Mouse (Mus musculus) G1E (cell line): ENCODE results near the gene Cry2. TPM values are rescaled to one million over a fixed set of nuclear protein-coding genes. Genes with fewer than 3 reads are reported as not detected.

Source experiments
- ATAC-seq: 2 replicates; pipeline ENCODE4 v1.8.0; 2016; ENCODE audit warnings: mild to moderate bottlenecking; ENCODE audit not compliant: insufficient number of reproducible peaks, poor library complexity, low FRiP score, severe bottlenecking; ENCODE audit errors: extremely low read depth
- DNase-seq: peaks from one replicate; pipeline ENCODE4 v3.0.0; 2012; ENCODE audit warnings: low spot score
- H3K27me3 ChIP-seq: 2 replicates; pipeline ENCODE4 v1.6.1; 2012; ENCODE audit warnings: mild to moderate bottlenecking, low read length, inconsistent platforms; ENCODE audit not compliant: insufficient read depth
- H3K36me3 ChIP-seq: replicated peaks from 2 replicates; pipeline ENCODE3; 2012; ENCODE audit warnings: mild to moderate bottlenecking, inconsistent platforms
- H3K4me1 ChIP-seq: 2 replicates; pipeline ENCODE4 v1.6.1; 2012; ENCODE audit warnings: low read depth, low read length, inconsistent platforms, mixed read lengths; ENCODE audit not compliant: insufficient read depth
- H3K4me3 ChIP-seq: 2 replicates; pipeline ENCODE4 v1.5.1; 2012; ENCODE audit warnings: low read depth, mild to moderate bottlenecking, inconsistent platforms, low read length, moderate library complexity, mixed read lengths
- H3K9me3 ChIP-seq: replicated peaks from 2 replicates; pipeline ENCODE4 v1.6.1; 2012; ENCODE audit warnings: inconsistent platforms
- CTCF ChIP-seq: IDR thresholded peaks from 2 replicates; pipeline ENCODE4 v1.5.1; 2012; ENCODE audit warnings: low read depth, low read length, inconsistent platforms, mixed read lengths
- GATA1 ChIP-seq: IDR thresholded peaks from 2 replicates; pipeline ENCODE4 v1.6.1; 2012; ENCODE audit warnings: borderline replicate concordance, low read length, inconsistent platforms, mixed read lengths
- GATA2 ChIP-seq: IDR thresholded peaks from 2 replicates; pipeline ENCODE4 v1.6.1; 2012; ENCODE audit warnings: low read depth, low read length, inconsistent platforms, borderline replicate concordance
- POLR2AphosphoS5 ChIP-seq: IDR thresholded peaks from 2 replicates; pipeline ENCODE4 v1.6.1; 2012; ENCODE audit warnings: low read depth, low read length, inconsistent platforms; ENCODE audit not compliant: insufficient replicate concordance
- TAL1 ChIP-seq: conservative IDR thresholded peaks from 2 replicates; pipeline ENCODE4 v1.6.1; 2012; ENCODE audit warnings: low read depth, low read length, inconsistent platforms, mixed read lengths
- polyA plus RNA-seq: library from polyadenylated mRNA; stranded (reverse); fragments of >175 nt; gene quantifications from 2 replicates; pipeline ENCODE4 v1.2.3, GENCODE M21; 2012
- total RNA-seq, 2 experiments: library from RNA; stranded (forward) in 1 of 2; stranded (reverse) in 1 of 2; fragments of 200-1000 nt in 1 of 2; fragments of >200 nt in 1 of 2; fragmentation: Nextera tagmentation in 1 of 2; gene quantifications; 2 replicates each; pipeline ENCODE4 v1.2.3; 2014 to 2017

The Cry2 gene
- total and polyA plus RNA-seq, 3 experiments, result 13.3 to 30.6 (median 18.0) TPM

GRCm38 (mm10) chr2:92440432-92440831, 6.6 kb upstream of the Cry2 start:
- Histone ChIP-seq H3K4me3 (no peak overlapping the region), H3K4me1 (peaks cover 78% of the 10 kb centered on the region)
- TF ChIP-seq GATA2, result no peak
- no peak for TF ChIP-seq CTCF
- no peak for TF ChIP-seq TAL1
- TF ChIP-seq GATA1, result no peak
- TF ChIP-seq POLR2AphosphoS5, result no peak

GRCm38 (mm10) chr2:92438567-92438966, 4.7 kb upstream of the Cry2 start:
- Histone ChIP-seq H3K4me1 (peaks cover 77% of the 10 kb centered on the region), H3K9me3 (0 out of 2 replicates have a peak, but pooled peaks cover 5% of the 10 kb centered on the region), H3K27me3 (peaks cover 5% of the 10 kb centered on the region; the same call in 1 of the 2 replicates), H3K36me3 (no peaks in the 10 kb centered on the region), H3K4me3 (no peak overlapping the region)
- no peak for TF ChIP-seq GATA1
- no peak for TF ChIP-seq CTCF
- TF ChIP-seq TAL1, result no peak
- TF ChIP-seq GATA2, result no peak
- no peak for TF ChIP-seq POLR2AphosphoS5
- no peak for DNase-seq
- ATAC-seq, result no peak

More at GRCm38 (mm10) chr2:92440432-92440831, 6.6 kb upstream of the Cry2 start:
- 0 out of 2 replicates have a peak, but pooled peaks cover 5% of the 10 kb centered on the region for H3K9me3 ChIP-seq
- no peak for ATAC-seq
- no peak for DNase-seq
- H3K27me3 ChIP-seq, result peaks cover 5% of the 10 kb centered on the region; the same call in 1 of the 2 replicates
- H3K36me3 ChIP-seq, result no peaks in the 10 kb centered on the region

DNA sequence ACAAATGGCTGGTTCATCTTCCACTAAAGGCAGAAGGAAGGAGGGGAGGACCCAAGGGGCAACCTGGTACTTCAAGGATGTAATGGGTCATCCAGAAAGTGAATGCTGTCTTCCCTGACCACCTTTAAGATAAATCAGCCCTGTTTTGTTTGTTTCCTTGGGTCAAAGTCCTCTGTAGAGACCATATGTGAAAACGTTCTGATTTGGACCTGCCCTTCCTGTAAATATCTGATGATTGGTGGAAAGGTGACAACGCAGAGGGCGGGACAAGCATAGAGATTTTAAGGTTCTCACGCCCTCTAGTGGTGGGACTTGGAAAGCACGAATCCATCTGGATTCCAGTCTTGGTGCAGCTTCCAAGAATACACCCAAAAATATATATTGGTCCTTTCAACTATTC, 4.0 kb upstream of the Cry2 start:
- peak; percentile 64 for DNase-seq
- no peak for TF ChIP-seq GATA1
- TF ChIP-seq GATA2, result no peak
- peak; percentile 54 for TF ChIP-seq CTCF
- peaks cover 70% of the 10 kb centered on the region for H3K4me1 ChIP-seq
- no peaks in the 10 kb centered on the region for H3K36me3 ChIP-seq
- no peak for ATAC-seq
- H3K9me3 ChIP-seq, result 0 out of 2 replicates have a peak, but pooled peaks cover 5% of the 10 kb centered on the region
- peaks cover 5% of the 10 kb centered on the region; the same call in 1 of the 2 replicates for H3K27me3 ChIP-seq
- H3K4me3 ChIP-seq, result peak overlapping the region; percentile 17; the same call in 1 of the 2 replicates

DNA sequence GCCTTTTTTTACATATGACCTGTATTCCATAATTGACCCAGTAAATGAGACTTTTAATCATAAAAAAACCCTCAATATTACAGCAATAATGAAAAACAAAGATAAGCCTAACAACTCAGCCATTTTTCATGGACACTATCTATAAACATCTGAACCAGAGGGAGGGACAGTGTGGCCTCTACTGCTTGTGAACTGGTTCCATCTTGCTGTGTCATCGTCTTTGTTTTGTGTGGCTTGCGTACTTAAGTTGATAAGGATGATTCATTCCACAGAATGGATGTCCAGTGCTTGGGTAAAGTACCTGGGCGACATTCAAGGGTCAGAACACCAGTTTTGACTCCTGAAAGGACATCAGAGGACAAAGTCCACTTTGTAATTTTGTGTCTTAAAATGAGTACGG, 3.5 kb upstream of the Cry2 start:
- no peak for DNase-seq
- no peak for TF ChIP-seq GATA1
- no peak for TF ChIP-seq TAL1
- TF ChIP-seq POLR2AphosphoS5, result no peak
- TF ChIP-seq GATA2, result no peak
- no peak for TF ChIP-seq CTCF
- peaks cover 3% of the 10 kb centered on the region; the same call in 1 of the 2 replicates for H3K27me3 ChIP-seq
- H3K9me3 ChIP-seq, result 0 out of 2 replicates have a peak, but pooled peaks cover 5% of the 10 kb centered on the region
- peak; percentile 35; the same call in 1 of the 2 replicates for ATAC-seq
- H3K36me3 ChIP-seq, result peaks cover 3% of the 10 kb centered on the region
- H3K4me1 ChIP-seq, result peaks cover 71% of the 10 kb centered on the region
- H3K4me3 ChIP-seq, result peak overlapping the region; percentile 17; the same call in 1 of the 2 replicates

GRCm38 (mm10) chr2:92435023-92435422, 1.2 kb upstream of the Cry2 start:
- DNase-seq (no peak), ATAC-seq (no peak)
- no peaks in the 10 kb centered on the region; the same call in 1 of the 2 replicates for H3K27me3 ChIP-seq
- peaks cover 72% of the 10 kb centered on the region for H3K4me1 ChIP-seq
- H3K4me3 ChIP-seq, result no peak overlapping the region
- no peak for TF ChIP-seq CTCF
- 0 out of 2 replicates have a peak, but pooled peaks cover 5% of the 10 kb centered on the region for H3K9me3 ChIP-seq
- peaks cover 20% of the 10 kb centered on the region for H3K36me3 ChIP-seq

- no peak for DNase-seq
- TF ChIP-seq POLR2AphosphoS5 (no peak), CTCF (no peak), GATA2 (no peak), TAL1 (no peak), GATA1 (no peak)
- Histone ChIP-seq H3K4me3 (peak overlapping the region; percentile 92), H3K4me1 (peaks cover 73% of the 10 kb centered on the region), H3K36me3 (peaks cover 27% of the 10 kb centered on the region), H3K27me3 (no peaks in the 10 kb centered on the region; the same call in 1 of the 2 replicates), H3K9me3 (0 out of 2 replicates have a peak, but pooled peaks cover 5% of the 10 kb centered on the region)
- ATAC-seq, result no peak
These were observed 517 bp upstream of the Cry2 start for GRCm38 (mm10) chr2:92434375-92434745.
